Mouse (Mus musculus): ENCODE measurements around the gene Ccdc142. TPM values are rescaled to one million over a fixed set of nuclear protein-coding genes. Genes with fewer than 3 reads are reported as not detected.

The Ccdc142 gene
- total RNA-seq, 2 experiments from 2014 or later = 2.3 to 2.7 TPM

GRCm38 (mm10) chr6:83116373-83117164 is 15.2 kb downstream of the Ccdc142 start:
- intact Hi-C loops (cut with DNase I) = loop anchor here (2.0 kb wide), 1 partner anchor 42 kb away; no protein-coding TSS in a partner anchor
- DNase-seq = no peak

- no peak for DNase-seq
- intact Hi-C loops (cut with DNase I) = loop anchor here (2.0 kb wide), 1 partner anchor 42 kb away; no protein-coding TSS in a partner anchor
Observed at GRCm38 (mm10) chr6:83117165-83117438, 15.7 kb downstream of the Ccdc142 start.

GRCm38 (mm10) chr6:83117616-83118015 is 16.2 kb downstream of the Ccdc142 start:
- DNase-seq = no peak
- intact Hi-C loops (cut with DNase I) = loop anchor here (2.0 kb wide), 1 partner anchor 41 kb away; no protein-coding TSS in a partner anchor

GRCm38 (mm10) chr6:83118369-83118768 is 17.0 kb downstream of the Ccdc142 start:
- DNase-seq = no peak
- intact Hi-C loops (cut with DNase I) = no loop called here

GRCm38 (mm10) chr6:83118825-83119733 is 17.7 kb downstream of the Ccdc142 start:
- intact Hi-C loops (cut with DNase I) = no loop called here
- DNase-seq = no peak

GRCm38 (mm10) chr6:83119734-83120051 is 18.3 kb downstream of the Ccdc142 start:
- intact Hi-C loops (cut with DNase I) = loop anchor here (5.0 kb wide), 1 partner anchor 148 kb away; no protein-coding TSS in a partner anchor
- DNase-seq = no peak

GRCm38 (mm10) chr6:83120930-83121862 is 19.8 kb downstream of the Ccdc142 start, which contains the start of gene Wbp1:
Gene Wbp1 (minus strand): TSS chr6:83121559.
- intact Hi-C loops (cut with DNase I) = loop anchor here (5.0 kb wide), 1 partner anchor 146 kb away; no protein-coding TSS in a partner anchor
- DNase-seq = peak; percentile 98

- intact Hi-C loops (cut with DNase I) = loop anchor here (5.0 kb wide), 1 partner anchor 145 kb away; no protein-coding TSS in a partner anchor
- no peak for DNase-seq
Observed at GRCm38 (mm10) chr6:83121863-83122710, 20.7 kb downstream of the Ccdc142 start.

GRCm38 (mm10) chr6:83122961-83123360 is 21.6 kb downstream of the Ccdc142 start:
- DNase-seq = no peak
- intact Hi-C loops (cut with DNase I) = loop anchor here (5.0 kb wide), 1 partner anchor 144 kb away; no protein-coding TSS in a partner anchor

GRCm38 (mm10) chr6:83124851-83125312 is 23.5 kb downstream of the Ccdc142 start:
- intact Hi-C loops (cut with DNase I) = loop anchor here (5.0 kb wide), 1 partner anchor 142 kb away; no protein-coding TSS in a partner anchor
- peak; percentile 94 to 97 for DNase-seq

- intact Hi-C loops (cut with DNase I) = no loop called here
- DNase-seq = no peak
Observed at GRCm38 (mm10) chr6:83125331-83125730, 23.9 kb downstream of the Ccdc142 start, which contains the start of gene Ino80b. Gene Ino80b (minus strand): TSS chr6:83125431.

- intact Hi-C loops (cut with DNase I) = no loop called here
- no peak for DNase-seq
Observed at GRCm38 (mm10) chr6:83127419-83127818, 26.0 kb downstream of the Ccdc142 start.

GRCm38 (mm10) chr6:83131469-83132034 is 30.2 kb downstream of the Ccdc142 start:
- peak in 1 of 2 experiments; percentile 30 for DNase-seq
- intact Hi-C loops (cut with DNase I) = no loop called here

- no peak for DNase-seq
- intact Hi-C loops (cut with DNase I) = no loop called here
Observed at GRCm38 (mm10) chr6:83132176-83132919, 30.9 kb downstream of the Ccdc142 start.

- DNase-seq = no peak
- intact Hi-C loops (cut with DNase I) = no loop called here
Observed at GRCm38 (mm10) chr6:83134226-83134625, 32.8 kb downstream of the Ccdc142 start.

GRCm38 (mm10) chr6:83134951-83135513 is 33.6 kb downstream of the Ccdc142 start, which contains the start of gene Rtkn:
Gene Rtkn (plus strand): TSS chr6:83135463.
- intact Hi-C loops (cut with DNase I) = no loop called here
- DNase-seq = no peak

- peak; percentile 52 to 55 for DNase-seq
- intact Hi-C loops (cut with DNase I) = no loop called here
Observed at GRCm38 (mm10) chr6:83135571-83136161, 34.3 kb downstream of the Ccdc142 start.
